Mouse (Mus musculus): ENCODE measurements around the gene Emd.

- TF ChIP-seq EP300 (IDR thresholded peaks at IDR 0.05; ENCODE audit: insufficient read depth, low read depth, low read length) (no peak), CTCF (IDR thresholded peaks at IDR 0.05) (no peak)
These were observed 8.2 kb upstream of the Emd start for GRCm38 (mm10) chrX:74246213-74246681.

Measured in heart, adult 2 months (tissue).